Mouse (Mus musculus): ENCODE results near the gene Brd7. TPM values are rescaled to one million over a fixed set of nuclear protein-coding genes. Genes with fewer than 3 reads are reported as not detected.

The Brd7 gene
- polyA plus RNA-seq, 1 experiment: 34.6 TPM

GRCm38 (mm10) chr8:88316139-88316931 is 45.7 kb downstream of the Brd7 start:
- no peak for DNase-seq
- TF ChIP-seq CTCF (IDR thresholded peaks at IDR 0.05; ENCODE audit: borderline replicate concordance, control insufficient read depth, extremely low read depth, insufficient read depth, low read length, poor library complexity) (no peak), POLR2A (IDR thresholded peaks at IDR 0.05; ENCODE audit: control insufficient read depth, extremely low read depth, insufficient read depth, low read length, poor library complexity) (no peak)
- Histone ChIP-seq H3K4me1 (replicated peaks; ENCODE audit: control insufficient read depth, insufficient read depth, low read length) (no peaks in the 10 kb centered on the region), H3K27ac (ENCODE audit: control insufficient read depth, insufficient read depth, low read length) (no peak overlapping the region), H3K4me3 (ENCODE audit: control insufficient read depth, insufficient read depth, low read length) (no peak overlapping the region), H3K36me3 (ENCODE audit: control insufficient read depth, insufficient read depth, low read length) (peaks cover 15% of the 10 kb centered on the region), H3K27me3 (ENCODE audit: control insufficient read depth, insufficient read depth, low read length) (no peaks in the 10 kb centered on the region)
- WGBS: 92% methylated on average over 8 of the region's 8 CpGs

- Histone ChIP-seq H3K4me3 (ENCODE audit: control insufficient read depth, insufficient read depth, low read length) (no peak overlapping the region), H3K27me3 (ENCODE audit: control insufficient read depth, insufficient read depth, low read length) (no peaks in the 10 kb centered on the region), H3K36me3 (ENCODE audit: control insufficient read depth, insufficient read depth, low read length) (peaks cover 15% of the 10 kb centered on the region), H3K4me1 (replicated peaks; ENCODE audit: control insufficient read depth, insufficient read depth, low read length) (no peaks in the 10 kb centered on the region), H3K27ac (ENCODE audit: control insufficient read depth, insufficient read depth, low read length) (no peak overlapping the region)
- 99% methylated on average over 8 of the region's 8 CpGs for WGBS
- TF ChIP-seq CTCF (IDR thresholded peaks at IDR 0.05; ENCODE audit: borderline replicate concordance, control insufficient read depth, extremely low read depth, insufficient read depth, low read length, poor library complexity) (no peak), POLR2A (IDR thresholded peaks at IDR 0.05; ENCODE audit: control insufficient read depth, extremely low read depth, insufficient read depth, low read length, poor library complexity) (no peak)
- DNase-seq: no peak
Measured at GRCm38 (mm10) chr8:88315302-88315701, 46.7 kb downstream of the Brd7 start.

DNA sequence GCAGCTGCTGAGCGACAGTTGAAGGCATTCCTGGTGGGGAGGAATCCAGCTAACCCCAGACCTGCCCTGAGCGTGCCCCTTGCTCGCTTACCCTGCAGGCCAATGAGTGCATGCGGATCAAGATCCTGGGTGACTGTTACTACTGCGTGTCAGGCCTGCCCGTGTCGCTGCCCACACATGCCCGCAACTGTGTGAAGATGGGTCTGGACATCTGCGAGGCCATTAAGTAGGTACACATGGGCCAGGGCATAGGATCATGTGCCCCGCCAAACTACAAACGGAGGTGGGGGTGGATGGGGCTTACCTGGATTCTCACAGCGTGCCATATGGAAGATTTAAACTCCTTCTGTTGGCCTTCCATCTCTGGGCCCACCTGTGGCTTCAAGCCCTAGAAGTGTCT is 48.0 kb downstream of the Brd7 start:
- Histone ChIP-seq H3K4me3 (ENCODE audit: control insufficient read depth, insufficient read depth, low read length) (no peak overlapping the region), H3K4me1 (replicated peaks; ENCODE audit: control insufficient read depth, insufficient read depth, low read length) (peaks cover 10% of the 10 kb centered on the region), H3K27ac (ENCODE audit: control insufficient read depth, insufficient read depth, low read length) (no peak overlapping the region), H3K36me3 (ENCODE audit: control insufficient read depth, insufficient read depth, low read length) (peaks cover 15% of the 10 kb centered on the region), H3K27me3 (ENCODE audit: control insufficient read depth, insufficient read depth, low read length) (no peaks in the 10 kb centered on the region)
- TF ChIP-seq CTCF (IDR thresholded peaks at IDR 0.05; ENCODE audit: borderline replicate concordance, control insufficient read depth, extremely low read depth, insufficient read depth, low read length, poor library complexity): no peak
- no peak for TF ChIP-seq POLR2A (IDR thresholded peaks at IDR 0.05; ENCODE audit: control insufficient read depth, extremely low read depth, insufficient read depth, low read length, poor library complexity)
- WGBS: 98% methylated on average over 12 of the region's 12 CpGs
- DNase-seq: no peak

GRCm38 (mm10) chr8:88312966-88313365 is 49.0 kb downstream of the Brd7 start:
- TF ChIP-seq POLR2A (IDR thresholded peaks at IDR 0.05; ENCODE audit: control insufficient read depth, extremely low read depth, insufficient read depth, low read length, poor library complexity): no peak
- TF ChIP-seq CTCF (IDR thresholded peaks at IDR 0.05; ENCODE audit: borderline replicate concordance, control insufficient read depth, extremely low read depth, insufficient read depth, low read length, poor library complexity): no peak
- peaks cover 16% of the 10 kb centered on the region for H3K4me1 ChIP-seq (replicated peaks; ENCODE audit: control insufficient read depth, insufficient read depth, low read length)
- H3K27me3 ChIP-seq (ENCODE audit: control insufficient read depth, insufficient read depth, low read length): no peaks in the 10 kb centered on the region
- DNase-seq: no peak
- H3K36me3 ChIP-seq (ENCODE audit: control insufficient read depth, insufficient read depth, low read length): peaks cover 11% of the 10 kb centered on the region
- H3K4me3 ChIP-seq (ENCODE audit: control insufficient read depth, insufficient read depth, low read length): no peak overlapping the region
- no peak overlapping the region for H3K27ac ChIP-seq (ENCODE audit: control insufficient read depth, insufficient read depth, low read length)
- 97% methylated on average over 8 of the region's 8 CpGs for WGBS

DNA sequence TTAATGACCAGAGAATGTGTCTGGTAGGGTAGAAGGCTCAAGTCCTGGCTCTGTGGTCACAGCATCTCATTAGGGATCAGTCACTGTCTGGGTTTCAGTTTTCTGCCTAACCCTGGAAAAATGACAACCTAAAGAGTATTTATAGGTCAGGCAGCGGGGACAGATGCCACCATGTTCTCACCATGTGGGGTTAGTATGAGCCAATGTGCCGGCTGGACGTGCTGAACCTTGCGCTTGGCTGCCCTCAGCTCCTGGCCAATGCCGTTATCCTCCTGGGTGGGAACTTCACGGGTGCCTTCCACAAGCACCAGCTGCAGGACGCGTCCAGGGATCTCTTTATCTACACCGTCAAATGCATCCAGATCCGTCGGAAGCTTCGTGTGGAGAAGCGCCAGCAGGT is 51.7 kb downstream of the Brd7 start:
- DNase-seq: no peak
- whole genome bisulfite sequencing: over 99% methylated on average over 13 of the region's 13 CpGs
- Histone ChIP-seq H3K4me3 (ENCODE audit: control insufficient read depth, insufficient read depth, low read length) (no peak overlapping the region), H3K27ac (ENCODE audit: control insufficient read depth, insufficient read depth, low read length) (no peak overlapping the region), H3K27me3 (ENCODE audit: control insufficient read depth, insufficient read depth, low read length) (no peaks in the 10 kb centered on the region), H3K36me3 (ENCODE audit: control insufficient read depth, insufficient read depth, low read length) (peaks cover 16% of the 10 kb centered on the region), H3K4me1 (replicated peaks; ENCODE audit: control insufficient read depth, insufficient read depth, low read length) (peaks cover 29% of the 10 kb centered on the region)
- no peak for TF ChIP-seq CTCF (IDR thresholded peaks at IDR 0.05; ENCODE audit: borderline replicate concordance, control insufficient read depth, extremely low read depth, insufficient read depth, low read length, poor library complexity)
- no peak for TF ChIP-seq POLR2A (IDR thresholded peaks at IDR 0.05; ENCODE audit: control insufficient read depth, extremely low read depth, insufficient read depth, low read length, poor library complexity)

- peaks cover 29% of the 10 kb centered on the region for H3K4me1 ChIP-seq (replicated peaks; ENCODE audit: control insufficient read depth, insufficient read depth, low read length)
- H3K4me3 ChIP-seq (ENCODE audit: control insufficient read depth, insufficient read depth, low read length): no peak overlapping the region
- no peak for DNase-seq
- peaks cover 12% of the 10 kb centered on the region for H3K36me3 ChIP-seq (ENCODE audit: control insufficient read depth, insufficient read depth, low read length)
- TF ChIP-seq POLR2A (IDR thresholded peaks at IDR 0.05; ENCODE audit: control insufficient read depth, extremely low read depth, insufficient read depth, low read length, poor library complexity) (no peak), CTCF (IDR thresholded peaks at IDR 0.05; ENCODE audit: borderline replicate concordance, control insufficient read depth, extremely low read depth, insufficient read depth, low read length, poor library complexity) (no peak)
- no peaks in the 10 kb centered on the region for H3K27me3 ChIP-seq (ENCODE audit: control insufficient read depth, insufficient read depth, low read length)
- H3K27ac ChIP-seq (ENCODE audit: control insufficient read depth, insufficient read depth, low read length): no peak overlapping the region
- WGBS: 93% methylated on average over 7 of the region's 7 CpGs
Measured at GRCm38 (mm10) chr8:88309881-88310280, 52.1 kb downstream of the Brd7 start.

All from thymus, adult 2 months (tissue).